Mouse (Mus musculus): Measurements from ENCODE around the gene Atp6v0e. TPM values are rescaled to one million over a fixed set of nuclear protein-coding genes. Genes with fewer than 3 reads are reported as not detected.

The Atp6v0e gene
- polyA plus RNA-seq, 1 experiment from 2014 or later: 271 TPM

DNA sequence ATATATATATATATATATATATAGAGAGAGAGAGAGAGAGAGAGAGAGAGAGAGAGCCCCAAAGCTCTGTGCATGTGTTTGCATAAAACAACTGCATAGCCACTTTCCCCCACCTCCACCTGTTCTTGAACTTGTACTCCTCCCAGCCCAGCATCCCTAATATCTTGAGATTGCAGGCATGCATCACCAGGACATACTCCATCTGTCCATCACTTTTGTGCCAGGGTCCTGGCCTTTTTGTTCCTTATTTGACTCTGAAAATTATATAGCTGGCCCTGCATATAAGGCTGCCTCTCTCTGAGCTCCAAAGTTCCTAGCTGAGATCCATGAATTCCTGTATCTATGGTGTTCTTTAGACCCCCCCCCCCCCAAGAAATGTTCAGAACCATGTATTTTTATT is 45.5 kb downstream of the Atp6v0e start:
- Histone ChIP-seq H3K27ac (ENCODE audit: low read length) (no peak overlapping the region), H3K9ac (replicated peaks; ENCODE audit: low read length) (no peak overlapping the region), H3K4me1 (ENCODE audit: insufficient read depth, low read length) (no peaks in the 10 kb centered on the region), H3K27me3 (ENCODE audit: insufficient read depth, low read length) (no peaks in the 10 kb centered on the region), H3K36me3 (ENCODE audit: insufficient read depth, low read length) (no peaks in the 10 kb centered on the region), H3K9me3 (ENCODE audit: low read length) (no peaks in the 10 kb centered on the region), H3K4me2 (replicated peaks; ENCODE audit: low read depth, low read length) (no peak overlapping the region), H3K4me3 (ENCODE audit: low read length) (no peak overlapping the region)
- no peak for ATAC-seq (ENCODE audit: low FRiP score, low TSS enrichment)

DNA sequence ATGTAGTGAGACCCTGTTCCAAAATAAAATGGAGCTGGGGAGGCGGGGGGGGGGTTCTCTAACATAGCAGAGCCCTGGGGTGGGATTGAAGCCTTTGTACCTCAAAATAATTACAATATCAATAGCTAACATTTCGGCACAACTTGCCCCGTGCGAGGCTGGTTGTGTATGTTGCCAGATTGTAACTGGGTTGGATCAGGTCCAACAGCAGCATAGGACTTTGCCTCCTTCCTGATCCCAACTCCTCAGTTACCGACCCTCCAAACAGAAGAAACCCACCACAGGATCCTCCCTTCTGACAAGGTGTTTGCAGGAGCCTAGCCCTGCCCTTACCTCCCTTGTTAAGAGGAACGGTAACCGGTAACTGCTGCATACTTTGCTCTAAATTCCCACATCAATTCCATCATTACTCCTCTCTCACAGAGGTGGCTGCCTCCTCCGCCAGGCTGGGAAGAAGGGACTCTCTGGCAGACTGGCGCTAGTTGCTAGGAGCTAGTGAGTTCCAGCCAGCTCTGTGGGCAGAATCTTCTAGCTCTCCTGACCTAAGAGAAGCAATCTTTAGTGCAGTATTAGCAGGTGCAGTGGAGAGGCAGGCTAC is 46.1 kb downstream of the Atp6v0e start:
- no peak overlapping the region for H3K27ac ChIP-seq (ENCODE audit: low read length)
- WGBS: 57% methylated on average over 9 of the region's 9 CpGs
- ATAC-seq (ENCODE audit: low FRiP score, low TSS enrichment): no peak
- H3K36me3 ChIP-seq (ENCODE audit: insufficient read depth, low read length): no peaks in the 10 kb centered on the region
- no peak overlapping the region for H3K9ac ChIP-seq (replicated peaks; ENCODE audit: low read length)
- H3K4me1 ChIP-seq (ENCODE audit: insufficient read depth, low read length): no peaks in the 10 kb centered on the region
- H3K4me2 ChIP-seq (replicated peaks; ENCODE audit: low read depth, low read length): no peak overlapping the region
- no peaks in the 10 kb centered on the region for H3K27me3 ChIP-seq (ENCODE audit: insufficient read depth, low read length)
- no peaks in the 10 kb centered on the region for H3K9me3 ChIP-seq (ENCODE audit: low read length)
- no peak overlapping the region for H3K4me3 ChIP-seq (ENCODE audit: low read length)

DNA sequence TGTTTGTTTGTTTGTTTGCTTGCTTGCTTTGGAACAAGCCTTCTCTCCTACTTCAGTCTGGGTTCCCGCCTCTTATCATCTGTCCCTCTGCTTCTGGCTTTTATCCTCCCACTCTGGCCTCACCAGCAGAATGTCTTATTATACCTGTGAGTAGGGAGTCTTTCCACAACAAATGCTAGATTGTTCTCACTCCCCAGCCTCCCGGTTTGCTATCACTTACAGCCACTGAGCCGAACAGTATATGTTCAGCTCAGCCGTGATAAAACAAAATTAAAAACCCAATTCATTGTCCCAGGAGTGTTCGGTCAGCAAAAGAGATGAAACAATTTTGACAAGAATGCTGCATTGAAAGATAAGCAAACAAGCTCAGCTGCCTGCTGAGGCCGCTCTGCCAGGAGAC is 47.0 kb downstream of the Atp6v0e start:
- Histone ChIP-seq H3K9me3 (ENCODE audit: low read length) (no peaks in the 10 kb centered on the region), H3K27me3 (ENCODE audit: insufficient read depth, low read length) (no peaks in the 10 kb centered on the region), H3K27ac (ENCODE audit: low read length) (no peak overlapping the region), H3K4me3 (ENCODE audit: low read length) (no peak overlapping the region), H3K9ac (replicated peaks; ENCODE audit: low read length) (no peak overlapping the region), H3K36me3 (ENCODE audit: insufficient read depth, low read length) (no peaks in the 10 kb centered on the region), H3K4me1 (ENCODE audit: insufficient read depth, low read length) (peaks cover 3% of the 10 kb centered on the region; the same call in 1 of the 2 replicates), H3K4me2 (replicated peaks; ENCODE audit: low read depth, low read length) (no peak overlapping the region)
- no peak for ATAC-seq (ENCODE audit: low FRiP score, low TSS enrichment)
- 53% methylated on average over 6 of the region's 6 CpGs for WGBS

DNA sequence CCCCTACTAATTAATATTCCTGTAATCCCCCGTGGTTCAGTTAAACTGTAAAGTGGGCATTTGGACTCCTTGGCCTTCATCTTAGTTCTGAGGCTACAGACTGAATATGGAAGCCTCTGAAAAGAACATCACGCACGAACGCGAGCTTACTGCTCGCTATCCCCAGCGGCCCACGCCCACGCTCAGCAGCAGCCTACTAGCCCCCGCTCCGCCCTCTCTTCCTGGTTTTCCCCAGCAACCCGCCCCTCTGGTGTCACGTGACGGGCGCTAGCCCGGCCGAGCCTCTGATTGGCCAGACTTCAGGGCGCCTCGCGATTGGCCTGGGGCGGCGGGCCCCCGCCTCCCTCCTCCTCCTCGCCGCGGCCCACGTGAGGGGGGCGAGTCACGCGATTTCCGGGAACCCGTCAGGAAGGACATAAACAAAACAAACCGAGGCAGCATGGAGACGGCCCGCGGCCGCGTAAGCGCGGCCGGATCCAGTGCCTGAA is 52.3 kb downstream of the Atp6v0e start, which contains the start of gene Crebrf:
Gene Crebrf, plus strand, starts transcription at position 380 of the 488 bp plus-strand sequence.
- H3K9ac ChIP-seq (replicated peaks; ENCODE audit: low read length): peak within 1 kb of the TSS; percentile 76
- under 1% methylated on average over 41 of the region's 41 CpGs for WGBS
- ATAC-seq (ENCODE audit: low FRiP score, low TSS enrichment): peak; percentile 80
- no peaks in the 10 kb centered on the region for H3K27me3 ChIP-seq (ENCODE audit: insufficient read depth, low read length)
- no peaks in the 10 kb centered on the region for H3K9me3 ChIP-seq (ENCODE audit: low read length)
- H3K4me1 ChIP-seq (ENCODE audit: insufficient read depth, low read length): peaks cover 3% of the 10 kb centered on the region; the same call in 1 of the 2 replicates
- no peaks in the 10 kb centered on the region for H3K36me3 ChIP-seq (ENCODE audit: insufficient read depth, low read length)
- H3K4me3 ChIP-seq (ENCODE audit: low read length): peak within 1 kb of the TSS; percentile 97
- peak within 1 kb of the TSS; percentile 69 for H3K4me2 ChIP-seq (replicated peaks; ENCODE audit: low read depth, low read length)
- peak within 1 kb of the TSS; percentile 95 for H3K27ac ChIP-seq (ENCODE audit: low read length)

DNA sequence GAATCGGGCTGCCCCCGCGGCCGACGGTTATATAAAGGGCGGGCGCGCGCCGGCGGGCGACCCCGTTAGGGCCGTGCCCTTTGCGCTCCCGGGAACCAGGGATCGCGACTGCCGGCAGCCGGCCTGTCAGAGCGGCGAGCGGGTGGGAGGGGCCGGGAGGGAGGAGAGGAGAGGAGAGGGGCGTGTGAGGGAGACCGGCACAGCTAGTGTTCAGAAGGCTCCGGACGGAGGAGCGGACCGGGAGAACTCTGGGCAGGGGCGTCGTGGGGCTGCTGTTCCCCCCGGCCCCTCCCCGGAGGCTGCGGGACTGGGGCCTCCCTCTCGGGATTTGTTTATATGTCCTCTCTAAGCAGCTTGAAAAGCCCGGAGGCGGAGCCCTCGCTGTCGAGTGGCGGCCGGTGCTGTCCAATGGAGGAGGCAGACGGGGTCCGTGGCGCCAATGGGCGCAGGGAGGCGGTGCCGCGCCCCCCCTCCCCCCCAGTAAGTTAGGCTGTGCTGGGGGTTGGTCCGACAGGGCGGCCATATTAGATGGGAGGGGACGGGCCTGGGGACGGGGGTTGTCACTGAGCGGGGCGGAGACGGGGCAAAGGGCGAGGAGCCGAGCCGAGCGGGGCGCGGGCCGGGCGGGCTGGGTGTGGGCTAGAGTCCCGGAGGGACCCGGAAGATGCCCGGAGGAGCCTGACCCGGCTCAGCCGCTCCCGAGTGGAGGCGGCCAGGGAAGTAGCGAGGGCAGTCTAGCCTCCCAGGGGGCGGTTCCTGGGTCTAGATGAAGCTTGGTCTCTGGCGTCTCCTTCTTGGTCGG is 53.1 kb downstream of the Atp6v0e start:
- ATAC-seq (ENCODE audit: low FRiP score, low TSS enrichment): peak; percentile 99
- Histone ChIP-seq H3K36me3 (ENCODE audit: insufficient read depth, low read length) (no peaks in the 10 kb centered on the region), H3K27ac (ENCODE audit: low read length) (peak overlapping the region; percentile 95), H3K4me1 (ENCODE audit: insufficient read depth, low read length) (peaks cover 3% of the 10 kb centered on the region; the same call in 1 of the 2 replicates), H3K9ac (replicated peaks; ENCODE audit: low read length) (peak overlapping the region; percentile 76), H3K27me3 (ENCODE audit: insufficient read depth, low read length) (no peaks in the 10 kb centered on the region), H3K4me3 (ENCODE audit: low read length) (peak overlapping the region; percentile 97), H3K9me3 (ENCODE audit: low read length) (no peaks in the 10 kb centered on the region), H3K4me2 (replicated peaks; ENCODE audit: low read depth, low read length) (peak overlapping the region; percentile 69)
- 0% methylated on average over 51 of the region's 75 CpGs for WGBS

DNA sequence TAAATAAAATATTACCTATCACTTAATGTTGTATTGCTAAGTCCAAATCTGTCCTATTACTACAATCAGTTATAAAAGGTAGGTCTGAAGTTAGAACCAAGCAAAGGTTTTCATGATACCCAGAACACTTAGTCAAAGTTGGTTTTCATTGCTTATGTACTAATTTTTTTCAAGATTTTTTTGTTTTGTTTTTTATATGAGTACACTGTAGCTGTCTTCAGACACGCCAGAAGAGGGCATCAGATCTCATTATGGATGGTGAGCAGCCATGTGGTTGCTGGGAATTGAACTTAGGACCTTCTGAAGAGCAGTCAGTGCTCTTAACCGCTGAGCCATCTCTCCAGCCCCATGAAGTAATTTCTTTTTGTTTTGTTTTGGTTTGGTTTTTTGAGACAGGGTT is 54.8 kb downstream of the Atp6v0e start:
- Histone ChIP-seq H3K9ac (replicated peaks; ENCODE audit: low read length) (no peak overlapping the region), H3K4me3 (ENCODE audit: low read length) (no peak overlapping the region), H3K4me2 (replicated peaks; ENCODE audit: low read depth, low read length) (no peak overlapping the region), H3K9me3 (ENCODE audit: low read length) (no peaks in the 10 kb centered on the region), H3K36me3 (ENCODE audit: insufficient read depth, low read length) (no peaks in the 10 kb centered on the region), H3K27ac (ENCODE audit: low read length) (no peak overlapping the region), H3K4me1 (ENCODE audit: insufficient read depth, low read length) (peaks cover 3% of the 10 kb centered on the region; the same call in 1 of the 2 replicates), H3K27me3 (ENCODE audit: insufficient read depth, low read length) (no peaks in the 10 kb centered on the region)
- ATAC-seq (ENCODE audit: low FRiP score, low TSS enrichment): no peak
- WGBS: 66% methylated on average over 2 of the region's 2 CpGs

DNA sequence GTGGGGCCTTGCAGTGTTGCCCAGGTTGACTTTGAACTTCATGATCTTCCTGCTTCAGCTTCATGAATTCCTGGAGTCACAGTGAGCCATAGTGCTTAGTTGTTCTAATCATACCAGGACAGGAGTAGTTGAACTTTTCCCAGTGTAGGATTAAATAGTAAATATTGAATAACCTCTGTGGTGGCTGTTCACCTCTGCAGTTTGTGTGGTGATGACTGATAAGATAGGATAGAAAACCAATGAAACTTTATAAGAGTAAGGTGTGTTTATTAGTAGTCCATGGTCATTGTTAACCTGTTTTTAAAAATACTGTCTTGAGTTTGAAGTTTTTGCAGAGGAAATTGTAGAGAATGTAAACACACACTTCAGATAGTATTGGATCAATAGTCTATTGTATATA is 56.4 kb downstream of the Atp6v0e start:
- Histone ChIP-seq H3K4me1 (ENCODE audit: insufficient read depth, low read length) (peaks cover 7% of the 10 kb centered on the region), H3K4me2 (replicated peaks; ENCODE audit: low read depth, low read length) (no peak overlapping the region), H3K27ac (ENCODE audit: low read length) (no peak overlapping the region), H3K9ac (replicated peaks; ENCODE audit: low read length) (no peak overlapping the region), H3K9me3 (ENCODE audit: low read length) (no peaks in the 10 kb centered on the region), H3K4me3 (ENCODE audit: low read length) (no peak overlapping the region), H3K36me3 (ENCODE audit: insufficient read depth, low read length) (no peaks in the 10 kb centered on the region), H3K27me3 (ENCODE audit: insufficient read depth, low read length) (no peaks in the 10 kb centered on the region)
- ATAC-seq (ENCODE audit: low FRiP score, low TSS enrichment): no peak

DNA sequence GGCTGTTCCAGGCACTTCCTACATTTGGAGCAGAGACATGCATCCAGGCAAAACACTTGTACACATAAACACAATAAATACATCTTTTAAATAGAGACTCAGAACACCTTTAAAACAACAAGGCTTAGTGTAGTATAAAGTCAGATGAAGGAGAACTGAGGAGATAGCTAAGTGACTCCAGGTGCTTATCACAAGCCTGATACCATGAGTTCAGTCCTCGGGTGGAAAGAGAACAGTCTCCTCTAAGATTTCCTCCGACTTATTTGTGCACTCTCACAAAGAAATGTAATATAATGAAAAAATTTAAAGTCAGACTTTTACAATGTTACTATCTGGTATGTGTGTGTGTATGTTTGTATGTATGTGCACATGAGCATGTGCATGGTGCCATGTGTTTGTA is 58.8 kb downstream of the Atp6v0e start:
- Histone ChIP-seq H3K4me2 (replicated peaks; ENCODE audit: low read depth, low read length) (no peak overlapping the region), H3K4me3 (ENCODE audit: low read length) (no peak overlapping the region), H3K4me1 (ENCODE audit: insufficient read depth, low read length) (peaks cover 5% of the 10 kb centered on the region), H3K27me3 (ENCODE audit: insufficient read depth, low read length) (no peaks in the 10 kb centered on the region), H3K36me3 (ENCODE audit: insufficient read depth, low read length) (no peaks in the 10 kb centered on the region), H3K9me3 (ENCODE audit: low read length) (no peaks in the 10 kb centered on the region), H3K27ac (ENCODE audit: low read length) (no peak overlapping the region), H3K9ac (replicated peaks; ENCODE audit: low read length) (no peak overlapping the region)
- no peak for ATAC-seq (ENCODE audit: low FRiP score, low TSS enrichment)
- 77% methylated on average over 2 of the region's 2 CpGs for WGBS

DNA sequence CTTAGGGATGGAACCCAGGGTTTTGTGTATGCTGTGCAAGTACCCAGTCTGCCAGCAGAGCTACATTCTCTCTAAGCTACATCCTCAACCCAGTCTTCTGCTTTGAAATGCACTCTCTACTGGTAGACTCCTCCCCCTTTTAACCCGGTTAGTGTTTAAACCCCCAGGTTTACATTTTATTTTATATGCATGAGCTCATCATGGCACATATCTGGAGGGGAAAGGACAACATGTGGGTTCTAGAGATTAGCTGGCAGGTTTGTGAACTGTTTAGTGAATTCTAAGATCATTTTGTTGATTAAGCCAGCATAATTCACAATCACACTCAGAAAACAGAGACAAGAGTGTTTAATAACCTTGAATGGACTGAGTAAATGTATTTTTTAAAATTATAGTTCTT is 61.8 kb downstream of the Atp6v0e start:
- Histone ChIP-seq H3K9me3 (ENCODE audit: low read length) (no peaks in the 10 kb centered on the region), H3K9ac (replicated peaks; ENCODE audit: low read length) (no peak overlapping the region), H3K27me3 (ENCODE audit: insufficient read depth, low read length) (no peaks in the 10 kb centered on the region), H3K4me2 (replicated peaks; ENCODE audit: low read depth, low read length) (no peak overlapping the region), H3K27ac (ENCODE audit: low read length) (no peak overlapping the region), H3K4me3 (ENCODE audit: low read length) (no peak overlapping the region), H3K36me3 (ENCODE audit: insufficient read depth, low read length) (no peaks in the 10 kb centered on the region), H3K4me1 (ENCODE audit: insufficient read depth, low read length) (peaks cover 5% of the 10 kb centered on the region)
- 45% methylated on average over 1 of the region's 1 CpGs for WGBS
- ATAC-seq (ENCODE audit: low FRiP score, low TSS enrichment): no peak

DNA sequence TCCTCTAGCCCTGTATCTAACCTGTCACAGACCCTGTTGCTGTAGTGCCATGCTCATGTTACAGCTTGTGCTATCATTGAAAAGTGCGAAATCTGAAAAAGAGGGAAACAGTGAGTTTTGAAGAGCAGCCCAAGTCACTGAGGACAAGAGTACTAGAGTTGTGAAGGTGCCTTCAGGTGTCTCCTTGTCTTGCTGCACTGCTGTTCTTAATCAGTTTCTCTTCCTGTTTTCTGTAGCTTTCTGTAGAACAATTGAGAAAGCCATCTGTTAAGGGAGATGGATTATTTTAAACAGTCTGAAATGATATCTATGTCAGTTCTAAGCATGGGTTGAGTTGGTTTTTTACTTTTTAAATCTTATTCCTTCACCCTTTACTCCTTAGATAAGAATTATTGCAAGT is 63.6 kb downstream of the Atp6v0e start:
- 65% methylated on average over 1 of the region's 1 CpGs for WGBS
- H3K36me3 ChIP-seq (ENCODE audit: insufficient read depth, low read length): no peaks in the 10 kb centered on the region
- ATAC-seq (ENCODE audit: low FRiP score, low TSS enrichment): no peak
- H3K4me1 ChIP-seq (ENCODE audit: insufficient read depth, low read length): peaks cover 5% of the 10 kb centered on the region
- no peaks in the 10 kb centered on the region for H3K9me3 ChIP-seq (ENCODE audit: low read length)
- no peak overlapping the region for H3K27ac ChIP-seq (ENCODE audit: low read length)
- H3K27me3 ChIP-seq (ENCODE audit: insufficient read depth, low read length): no peaks in the 10 kb centered on the region
- no peak overlapping the region for H3K4me3 ChIP-seq (ENCODE audit: low read length)
- no peak overlapping the region for H3K4me2 ChIP-seq (replicated peaks; ENCODE audit: low read depth, low read length)
- H3K9ac ChIP-seq (replicated peaks; ENCODE audit: low read length): no peak overlapping the region
